Mouse (Mus musculus): ENCODE data around the gene Tacc2. TPM values are rescaled to one million over a fixed set of nuclear protein-coding genes. Genes with fewer than 3 reads are reported as not detected.

Tacc2 gene
- polyA plus RNA-seq, 1 experiment, result 0.03 TPM

- H3K9me3 ChIP-seq (ENCODE audit: control insufficient read depth, low read length), result no peaks in the 10 kb centered on the region
- H3K4me3 ChIP-seq (replicated peaks), result no peak overlapping the region
- no peaks in the 10 kb centered on the region for H3K36me3 ChIP-seq (ENCODE audit: control insufficient read depth)
- no peak for TF ChIP-seq TAL1 (IDR thresholded peaks at IDR 0.05; ENCODE audit: low read length)
- TF ChIP-seq GATA1 (IDR thresholded peaks at IDR 0.05; ENCODE audit: low read length), result no peak
- H3K27me3 ChIP-seq (ENCODE audit: control insufficient read depth), result no peaks in the 10 kb centered on the region
- H3K4me1 ChIP-seq (ENCODE audit: control insufficient read depth), result no peaks in the 10 kb centered on the region
Measured at GRCm38 (mm10) chr7:130709372-130710274, 132.4 kb downstream of the Tacc2 start.

GRCm38 (mm10) chr7:130711851-130712250 is 134.6 kb downstream of the Tacc2 start:
- Histone ChIP-seq H3K4me3 (replicated peaks) (no peak overlapping the region), H3K4me1 (ENCODE audit: control insufficient read depth) (no peaks in the 10 kb centered on the region), H3K36me3 (ENCODE audit: control insufficient read depth) (no peaks in the 10 kb centered on the region), H3K27me3 (ENCODE audit: control insufficient read depth) (no peaks in the 10 kb centered on the region), H3K9me3 (ENCODE audit: control insufficient read depth, low read length) (no peaks in the 10 kb centered on the region)
- TF ChIP-seq GATA1 (IDR thresholded peaks at IDR 0.05; ENCODE audit: low read length) (no peak), TAL1 (IDR thresholded peaks at IDR 0.05; ENCODE audit: low read length) (no peak)

- no peaks in the 10 kb centered on the region for H3K27me3 ChIP-seq (ENCODE audit: control insufficient read depth)
- H3K4me3 ChIP-seq (replicated peaks), result no peak overlapping the region
- no peaks in the 10 kb centered on the region for H3K36me3 ChIP-seq (ENCODE audit: control insufficient read depth)
- H3K4me1 ChIP-seq (ENCODE audit: control insufficient read depth), result no peaks in the 10 kb centered on the region
- TF ChIP-seq TAL1 (IDR thresholded peaks at IDR 0.05; ENCODE audit: low read length) (no peak), GATA1 (IDR thresholded peaks at IDR 0.05; ENCODE audit: low read length) (no peak)
- no peaks in the 10 kb centered on the region for H3K9me3 ChIP-seq (ENCODE audit: control insufficient read depth, low read length)
Measured at GRCm38 (mm10) chr7:130713319-130713718, 136.1 kb downstream of the Tacc2 start.

- no peaks in the 10 kb centered on the region for H3K27me3 ChIP-seq (ENCODE audit: control insufficient read depth)
- no peaks in the 10 kb centered on the region for H3K9me3 ChIP-seq (ENCODE audit: control insufficient read depth, low read length)
- no peaks in the 10 kb centered on the region for H3K4me1 ChIP-seq (ENCODE audit: control insufficient read depth)
- H3K4me3 ChIP-seq (replicated peaks), result no peak overlapping the region
- no peaks in the 10 kb centered on the region for H3K36me3 ChIP-seq (ENCODE audit: control insufficient read depth)
- TF ChIP-seq TAL1 (IDR thresholded peaks at IDR 0.05; ENCODE audit: low read length), result no peak
- no peak for TF ChIP-seq GATA1 (IDR thresholded peaks at IDR 0.05; ENCODE audit: low read length)
Measured at GRCm38 (mm10) chr7:130715467-130715866, 138.2 kb downstream of the Tacc2 start.

- TF ChIP-seq GATA1 (IDR thresholded peaks at IDR 0.05; ENCODE audit: low read length), result no peak
- no peak for TF ChIP-seq TAL1 (IDR thresholded peaks at IDR 0.05; ENCODE audit: low read length)
- Histone ChIP-seq H3K4me1 (ENCODE audit: control insufficient read depth) (no peaks in the 10 kb centered on the region), H3K27me3 (ENCODE audit: control insufficient read depth) (no peaks in the 10 kb centered on the region), H3K4me3 (replicated peaks) (no peak overlapping the region), H3K36me3 (ENCODE audit: control insufficient read depth) (no peaks in the 10 kb centered on the region), H3K9me3 (ENCODE audit: control insufficient read depth, low read length) (no peaks in the 10 kb centered on the region)
Measured at GRCm38 (mm10) chr7:130716341-130716740, 139.1 kb downstream of the Tacc2 start.

GRCm38 (mm10) chr7:130716989-130717388 is 139.8 kb downstream of the Tacc2 start:
- Histone ChIP-seq H3K36me3 (ENCODE audit: control insufficient read depth) (no peaks in the 10 kb centered on the region), H3K9me3 (ENCODE audit: control insufficient read depth, low read length) (no peaks in the 10 kb centered on the region), H3K4me1 (ENCODE audit: control insufficient read depth) (no peaks in the 10 kb centered on the region), H3K4me3 (replicated peaks) (no peak overlapping the region), H3K27me3 (ENCODE audit: control insufficient read depth) (no peaks in the 10 kb centered on the region)
- no peak for TF ChIP-seq TAL1 (IDR thresholded peaks at IDR 0.05; ENCODE audit: low read length)
- TF ChIP-seq GATA1 (IDR thresholded peaks at IDR 0.05; ENCODE audit: low read length), result no peak

- Histone ChIP-seq H3K27me3 (ENCODE audit: control insufficient read depth) (no peaks in the 10 kb centered on the region), H3K4me1 (ENCODE audit: control insufficient read depth) (no peaks in the 10 kb centered on the region), H3K9me3 (ENCODE audit: control insufficient read depth, low read length) (no peaks in the 10 kb centered on the region), H3K4me3 (replicated peaks) (no peak overlapping the region), H3K36me3 (ENCODE audit: control insufficient read depth) (no peaks in the 10 kb centered on the region)
- TF ChIP-seq TAL1 (IDR thresholded peaks at IDR 0.05; ENCODE audit: low read length) (no peak), GATA1 (IDR thresholded peaks at IDR 0.05; ENCODE audit: low read length) (no peak)
Measured at GRCm38 (mm10) chr7:130719931-130720598, 142.8 kb downstream of the Tacc2 start.

- TF ChIP-seq GATA1 (IDR thresholded peaks at IDR 0.05; ENCODE audit: low read length) (no peak), TAL1 (IDR thresholded peaks at IDR 0.05; ENCODE audit: low read length) (no peak)
- no peaks in the 10 kb centered on the region for H3K4me1 ChIP-seq (ENCODE audit: control insufficient read depth)
- H3K27me3 ChIP-seq (ENCODE audit: control insufficient read depth), result no peaks in the 10 kb centered on the region
- no peak overlapping the region for H3K4me3 ChIP-seq (replicated peaks)
- H3K36me3 ChIP-seq (ENCODE audit: control insufficient read depth), result no peaks in the 10 kb centered on the region
- H3K9me3 ChIP-seq (ENCODE audit: control insufficient read depth, low read length), result no peaks in the 10 kb centered on the region
Measured at GRCm38 (mm10) chr7:130720646-130721335, 143.6 kb downstream of the Tacc2 start.

- Histone ChIP-seq H3K36me3 (ENCODE audit: control insufficient read depth) (no peaks in the 10 kb centered on the region; the same call in 1 of the 2 replicates), H3K4me1 (ENCODE audit: control insufficient read depth) (no peaks in the 10 kb centered on the region), H3K27me3 (ENCODE audit: control insufficient read depth) (no peaks in the 10 kb centered on the region), H3K4me3 (replicated peaks) (no peak overlapping the region), H3K9me3 (ENCODE audit: control insufficient read depth, low read length) (no peaks in the 10 kb centered on the region)
- TF ChIP-seq TAL1 (IDR thresholded peaks at IDR 0.05; ENCODE audit: low read length), result no peak
- no peak for TF ChIP-seq GATA1 (IDR thresholded peaks at IDR 0.05; ENCODE audit: low read length)
Measured at GRCm38 (mm10) chr7:130726185-130726584, 148.9 kb downstream of the Tacc2 start.
